Mouse (Mus musculus) intestine, embryonic 14.5 days (tissue): ENCODE measurements around the gene Gm8229. TPM values are rescaled to one million over a fixed set of nuclear protein-coding genes. Genes with fewer than 3 reads are reported as not detected.
"Not testable (repeated sequence)": the region's sequence is repeated elsewhere in the genome, so short reads cannot be mapped to it uniquely, and the experiment has no call there.

ENCODE experiments used
- ATAC-seq: fragments of 200-750 bp; cut with Nextera tagmentation; replicated peaks from 2 replicates; pipeline ENCODE4 v1.8.0; 2017; ENCODE audit warnings: low read depth, moderate number of reproducible peaks, moderate TSS enrichment, moderate library complexity; ENCODE audit not compliant: low FRiP score, low TSS enrichment
- DNase-seq: peaks from one replicate; pipeline ENCODE4 v3.0.0-alpha.2; 2018; ENCODE audit warnings: low spot score
- H3K27ac ChIP-seq: fragments of 300-500 bp; sonication (generic); 2 replicates; pipeline ENCODE4 v1.5.1; 2014; ENCODE audit warnings: low read depth, mild to moderate bottlenecking, control low read depth
- H3K27me3 ChIP-seq: fragments of 300-500 bp; sonication (generic); replicated peaks from 2 replicates; pipeline ENCODE4 v1.6.1; 2014; ENCODE audit warnings: low read length, control low read depth; ENCODE audit not compliant: control insufficient read depth, insufficient read depth
- H3K36me3 ChIP-seq: fragments of 300-500 bp; sonication (generic); 2 replicates; pipeline ENCODE4 v1.6.1; 2014; ENCODE audit warnings: low read length, control low read depth; ENCODE audit not compliant: control insufficient read depth, insufficient read depth
- H3K4me1 ChIP-seq: fragments of 300-500 bp; sonication (generic); replicated peaks from 2 replicates; pipeline ENCODE4 v1.6.1; 2014; ENCODE audit warnings: low read length, control low read depth, mixed read lengths; ENCODE audit not compliant: control insufficient read depth, insufficient read depth
- H3K4me2 ChIP-seq: fragments of 300-500 bp; sonication (generic); 2 replicates; pipeline ENCODE4 v1.6.1; 2014; ENCODE audit warnings: low read length
- H3K4me3 ChIP-seq: fragments of 300-500 bp; sonication (generic); 2 replicates; pipeline ENCODE4 v1.5.1; 2014; ENCODE audit warnings: low read depth, low read length, control low read depth, mixed read lengths
- H3K9ac ChIP-seq: fragments of 300-500 bp; sonication (generic); 2 replicates; pipeline ENCODE4 v1.6.1; 2014; ENCODE audit warnings: mild to moderate bottlenecking, low read length
- H3K9me3 ChIP-seq: fragments of 300-500 bp; sonication (generic); 2 replicates; pipeline ENCODE4 v1.6.1; 2016; ENCODE audit warnings: low read length, control low read depth; ENCODE audit not compliant: control insufficient read depth
- WGBS: fragments of 180-500 bp; shearing (Covaris S2); extraction: QIAGEN DNeasy Blood & Tissue Kit; methylation state at CpG from one replicate; pipeline ENCODE4 v1.1.7; 2014; 5-methylcytosine and 5-hydroxymethylcytosine counted together
- polyA plus RNA-seq: library from polyadenylated mRNA; unstranded; fragments of >200 nt; fragmentation: Nextera tagmentation; extraction: Ambion mirVana; gene quantifications from 2 replicates; pipeline ENCODE4 v1.2.1, GENCODE M21; 2014

Gene Gm8229
- polyA plus RNA-seq, result not detected in 2 replicates

GRCm38 (mm10) chr14:44365057-44365456 is at the start of gene Gm8229:
Gm8229 (plus strand) TSS chr14:44365357.
- H3K4me2 ChIP-seq, H3K9me3 ChIP-seq, H3K4me3 ChIP-seq, DNase-seq, H3K27me3 ChIP-seq, H3K9ac ChIP-seq, H3K36me3 ChIP-seq, H3K4me1 ChIP-seq, H3K27ac ChIP-seq, ATAC-seq: not testable (repeated sequence)
- 79% methylated on average over 4 of the region's 4 CpGs for WGBS

DNA sequence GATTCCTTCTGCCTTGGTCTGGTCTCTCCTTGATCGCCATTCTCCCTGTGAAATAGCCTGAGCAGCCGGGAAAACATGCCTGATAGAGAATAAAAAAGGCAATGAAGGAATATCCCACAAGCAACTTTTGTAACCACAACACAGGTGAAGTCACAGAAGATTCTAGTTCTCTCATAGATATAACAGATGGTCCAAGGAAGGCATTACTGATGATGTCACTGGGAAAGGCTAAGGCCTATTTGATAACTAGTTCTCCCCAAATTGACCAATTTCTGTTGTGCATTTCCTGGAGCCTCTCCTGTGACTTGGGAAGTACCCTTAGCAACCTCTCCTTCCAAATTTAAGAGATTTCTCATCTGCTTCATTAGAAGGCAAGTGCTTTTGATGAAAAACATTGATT is 26.7 kb upstream of the Gm8229 start, which contains the start of gene Gm5930:
Gene Gm5930 (minus strand): TSS at position 101 of the 400 bp plus-strand sequence.
- not testable (repeated sequence) for H3K9me3 ChIP-seq, H3K9ac ChIP-seq, H3K36me3 ChIP-seq, H3K27ac ChIP-seq, H3K4me3 ChIP-seq, H3K4me1 ChIP-seq, ATAC-seq, H3K4me2 ChIP-seq, DNase-seq, H3K27me3 ChIP-seq
- no CpG with 5 or more reads among the region's 2 CpGs for WGBS

- H3K9me3 ChIP-seq, H3K27ac ChIP-seq, H3K4me3 ChIP-seq, ATAC-seq, DNase-seq, H3K4me2 ChIP-seq, H3K9ac ChIP-seq, H3K36me3 ChIP-seq, H3K4me1 ChIP-seq, H3K27me3 ChIP-seq: not testable (repeated sequence)
- WGBS, result 7% methylated on average over 1 of the region's 2 CpGs
Observed at GRCm38 (mm10) chr14:44361416-44361815, 3.7 kb upstream of the Gm8229 start.

DNA sequence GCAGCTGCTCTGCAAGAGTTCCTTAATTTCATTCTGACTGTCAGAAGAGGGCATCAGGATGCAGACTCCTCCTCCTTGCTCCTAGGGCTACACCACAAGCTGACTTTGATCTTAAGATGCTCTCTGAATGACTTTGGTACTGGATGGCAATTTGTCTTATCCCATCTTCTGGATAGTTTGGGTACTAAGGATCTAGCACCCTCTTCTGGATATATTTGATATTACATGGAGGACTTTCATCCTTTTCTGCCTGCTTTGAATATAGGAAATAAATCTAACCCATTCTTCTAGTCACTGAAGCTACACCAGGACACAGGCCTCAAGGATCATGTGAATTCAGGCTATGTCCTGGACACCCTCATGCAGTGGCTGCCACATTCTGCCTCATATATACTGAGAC is 2.9 kb upstream of the Gm8229 start:
- not testable (repeated sequence) for H3K4me2 ChIP-seq, H3K9me3 ChIP-seq, H3K4me3 ChIP-seq, ATAC-seq, H3K27me3 ChIP-seq, DNase-seq, H3K27ac ChIP-seq, H3K9ac ChIP-seq, H3K36me3 ChIP-seq, H3K4me1 ChIP-seq

- 77% methylated on average over 4 of the region's 4 CpGs for WGBS
- H3K4me2 ChIP-seq, H3K36me3 ChIP-seq, H3K4me3 ChIP-seq, ATAC-seq, H3K27ac ChIP-seq, H3K9me3 ChIP-seq, H3K4me1 ChIP-seq, H3K9ac ChIP-seq, H3K27me3 ChIP-seq, DNase-seq: not testable (repeated sequence)
Observed at GRCm38 (mm10) chr14:44384233-44384632, 19.1 kb downstream of the Gm8229 start.

GRCm38 (mm10) chr14:44410588-44410987 is 45.4 kb downstream of the Gm8229 start, which contains the start of gene Gm3371:
Gm3371 (minus strand) TSS chr14:44410688.
- H3K36me3 ChIP-seq, H3K27me3 ChIP-seq, ATAC-seq, DNase-seq, H3K27ac ChIP-seq, H3K4me2 ChIP-seq, H3K4me1 ChIP-seq, H3K9ac ChIP-seq, H3K4me3 ChIP-seq, H3K9me3 ChIP-seq: not testable (repeated sequence)
- WGBS, result no CpG with 5 or more reads among the region's 2 CpGs

Other genes starting within 250 kb of the Gm8229 start
- not detected in 2 replicates for gene Gm3327, start 241.5 kb upstream of the Gm8229 start, polyA plus RNA-seq
- not detected in 2 replicates for gene Gm8212, start 167.7 kb upstream of the Gm8229 start, polyA plus RNA-seq
- gene 4930503E14Rik, start 152.1 kb upstream of the Gm8229 start, polyA plus RNA-seq, result not detected in 2 replicates
- gene Gm8220, start 79.8 kb upstream of the Gm8229 start, polyA plus RNA-seq, result not detected in 2 replicates
- not detected in 2 replicates for gene Gm5930, start 26.8 kb upstream of the Gm8229 start, polyA plus RNA-seq
- gene Gm3371, start 45.3 kb downstream of the Gm8229 start, polyA plus RNA-seq, result not detected in 2 replicates
- gene Gm8232, start 68.3 kb downstream of the Gm8229 start, polyA plus RNA-seq, result not detected in 2 replicates
- gene BC061237, start 127.1 kb downstream of the Gm8229 start, polyA plus RNA-seq, result not detected in 2 replicates
- not detected in 2 replicates for gene Gm17093, start 152.9 kb downstream of the Gm8229 start, polyA plus RNA-seq
- not detected in 2 replicates for gene Gm8247, start 217.8 kb downstream of the Gm8229 start, polyA plus RNA-seq